Mouse (Mus musculus) mesoderm, embryonic 11.5 days (tissue): ENCODE results near the gene Supt7l.

Experiments
- DNase-seq: peaks from one replicate; pipeline ENCODE4 v3.0.0-alpha.2; 2012; ENCODE audit warnings: low read depth, low spot score

The Supt7l gene

GRCm38 (mm10) chr5:31492031-31492430 is 35.6 kb downstream of the Supt7l start:
- DNase-seq: no peak

GRCm38 (mm10) chr5:31489116-31489769 is 38.4 kb downstream of the Supt7l start:
- DNase-seq: no peak

- DNase-seq: no peak
Measured at GRCm38 (mm10) chr5:31487889-31488288, 39.7 kb downstream of the Supt7l start.

GRCm38 (mm10) chr5:31485440-31485839 is 42.2 kb downstream of the Supt7l start, which contains the start of gene 4930548H24Rik:
4930548H24Rik (plus strand) TSS chr5:31485740.
- no peak for DNase-seq

- no peak for DNase-seq
Measured at GRCm38 (mm10) chr5:31480536-31480935, 47.1 kb downstream of the Supt7l start.

- peak; percentile 54 for DNase-seq
Measured at GRCm38 (mm10) chr5:31470334-31470733, 57.3 kb downstream of the Supt7l start.

- DNase-seq: no peak
Measured at GRCm38 (mm10) chr5:31469711-31470110, 57.9 kb downstream of the Supt7l start.

GRCm38 (mm10) chr5:31467798-31468197 is 59.8 kb downstream of the Supt7l start:
- no peak for DNase-seq
